Mouse (Mus musculus) testis, adult 2 months (tissue): ENCODE data around the gene Sox5.

Experiments used
- CTCF ChIP-seq: fragments of 200-500 bp; IDR thresholded peaks from 2 replicates; pipeline ENCODE4 v1.5.1; 2012; ENCODE audit warnings: low read depth, mild to moderate bottlenecking, inconsistent platforms, low read length, moderate library complexity; ENCODE audit not compliant: control insufficient read depth, insufficient read depth, insufficient replicate concordance
- POLR2A ChIP-seq: fragments of 200-500 bp; IDR thresholded peaks from 2 replicates; pipeline ENCODE4 v1.6.1; 2012; ENCODE audit warnings: low read depth, mild to moderate bottlenecking, inconsistent platforms, low read length, moderate library complexity; ENCODE audit not compliant: control insufficient read depth

DNA sequence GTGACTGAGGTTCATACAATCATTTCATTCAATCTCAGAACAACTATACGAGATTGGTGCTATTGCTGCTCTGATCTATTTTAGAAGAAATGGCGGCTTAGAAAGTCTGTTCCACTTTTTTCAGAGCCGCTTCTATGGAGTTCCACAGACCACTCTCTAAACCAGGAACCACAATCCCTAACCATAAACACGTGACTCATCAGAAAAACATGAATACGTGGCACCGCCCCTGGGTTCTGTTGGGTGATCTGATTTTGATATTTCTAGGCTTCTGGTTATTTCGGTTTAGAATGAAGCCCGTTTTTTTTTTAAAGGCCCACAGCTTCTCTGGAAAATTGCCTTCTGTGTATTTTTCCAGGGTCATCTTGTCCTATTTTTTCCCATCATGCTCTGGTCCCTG is 720.0 kb downstream of the Sox5 start:
- TF ChIP-seq CTCF (no peak), POLR2A (no peak)
